Mouse (Mus musculus) kidney, embryonic 15.5 days (tissue): ENCODE data around the gene Gm5105. TPM values are rescaled to one million over a fixed set of nuclear protein-coding genes. Genes with fewer than 3 reads are reported as not detected.
A peak's percentile ranks its signal among the peaks of the same experiment; 100 is the strongest.

Source experiments
- ATAC-seq: fragments of 200-750 bp; cut with Nextera tagmentation; replicated peaks from 2 replicates; pipeline ENCODE4 v1.8.0; 2017; ENCODE audit warnings: moderate TSS enrichment; ENCODE audit not compliant: low FRiP score
- H3K27ac ChIP-seq: fragments of 300-500 bp; sonication (generic); 2 replicates; pipeline ENCODE4 v1.5.1; 2015; ENCODE audit warnings: mild to moderate bottlenecking, inconsistent platforms
- H3K27me3 ChIP-seq: fragments of 300-500 bp; sonication (generic); 2 replicates; pipeline ENCODE4 v1.6.1; 2015; ENCODE audit warnings: inconsistent platforms
- H3K36me3 ChIP-seq: fragments of 300-500 bp; sonication (generic); 2 replicates; pipeline ENCODE4 v1.6.1; 2015; ENCODE audit warnings: inconsistent platforms
- H3K4me1 ChIP-seq: fragments of 300-500 bp; sonication (generic); 2 replicates; pipeline ENCODE4 v1.6.1; 2015; ENCODE audit warnings: inconsistent platforms
- H3K4me2 ChIP-seq: fragments of 300-500 bp; sonication (generic); 2 replicates; pipeline ENCODE4 v1.6.1; 2015; ENCODE audit warnings: moderate library complexity, mild to moderate bottlenecking, inconsistent platforms
- H3K4me3 ChIP-seq: fragments of 300-500 bp; sonication (generic); replicated peaks from 2 replicates; pipeline ENCODE4 v1.5.1; 2015; ENCODE audit warnings: mild to moderate bottlenecking, inconsistent platforms
- H3K9ac ChIP-seq: fragments of 300-500 bp; sonication (generic); 2 replicates; pipeline ENCODE4 v1.6.1; 2015; ENCODE audit warnings: mild to moderate bottlenecking, inconsistent platforms
- H3K9me3 ChIP-seq: fragments of 300-500 bp; sonication (generic); replicated peaks from 2 replicates; pipeline ENCODE4 v1.6.1; 2016; ENCODE audit warnings: inconsistent platforms
- WGBS: fragments of 180-500 bp; shearing (Covaris S2); methylation state at CpG from one replicate; pipeline ENCODE4 v1.1.7; 2015; ENCODE audit warnings: mixed read lengths; 5-methylcytosine and 5-hydroxymethylcytosine counted together
- polyA plus RNA-seq: library from polyadenylated mRNA; unstranded; fragments of >200 nt; fragmentation: Nextera tagmentation; extraction: Ambion mirVana; gene quantifications from 2 replicates; pipeline ENCODE4 v1.2.1, GENCODE M21; 2015

The Gm5105 gene
- polyA plus RNA-seq, 1 experiment from 2014 or later, result not detected

GRCm38 (mm10) chr3:138083896-138084295 is 16.7 kb upstream of the Gm5105 start:
- no peak overlapping the region for H3K4me3 ChIP-seq
- H3K27ac ChIP-seq, result no peak overlapping the region
- H3K4me2 ChIP-seq, result no peak overlapping the region
- no peaks in the 10 kb centered on the region for H3K27me3 ChIP-seq
- ATAC-seq, result no peak
- no peaks in the 10 kb centered on the region for H3K9me3 ChIP-seq
- WGBS, result 93% methylated on average over 4 of the region's 4 CpGs
- no peaks in the 10 kb centered on the region for H3K4me1 ChIP-seq
- no peaks in the 10 kb centered on the region for H3K36me3 ChIP-seq
- H3K9ac ChIP-seq, result no peak overlapping the region

GRCm38 (mm10) chr3:138083073-138083637 is 16.0 kb upstream of the Gm5105 start:
- H3K27me3 ChIP-seq, result no peaks in the 10 kb centered on the region
- no peak for ATAC-seq
- H3K36me3 ChIP-seq, result no peaks in the 10 kb centered on the region
- WGBS, result 87% methylated on average over 1 of the region's 1 CpGs
- H3K9ac ChIP-seq, result no peak overlapping the region
- no peaks in the 10 kb centered on the region for H3K4me1 ChIP-seq
- H3K4me2 ChIP-seq, result no peak overlapping the region
- no peaks in the 10 kb centered on the region for H3K9me3 ChIP-seq
- H3K4me3 ChIP-seq, result no peak overlapping the region
- H3K27ac ChIP-seq, result no peak overlapping the region

- WGBS, result 71% methylated on average over 1 of the region's 1 CpGs
- H3K9ac ChIP-seq, result no peak overlapping the region
These were observed 11.5 kb upstream of the Gm5105 start for GRCm38 (mm10) chr3:138078701-138079100.

GRCm38 (mm10) chr3:138077476-138078340 is 10.5 kb upstream of the Gm5105 start:
- 79% methylated on average over 11 of the region's 11 CpGs for WGBS
- H3K9ac ChIP-seq, result no peak overlapping the region
- no peak overlapping the region for H3K27ac ChIP-seq
- no peaks in the 10 kb centered on the region for H3K27me3 ChIP-seq
- no peak overlapping the region for H3K4me2 ChIP-seq
- H3K9me3 ChIP-seq, result no peaks in the 10 kb centered on the region
- no peaks in the 10 kb centered on the region for H3K36me3 ChIP-seq
- ATAC-seq, result no peak
- no peaks in the 10 kb centered on the region for H3K4me1 ChIP-seq
- no peak overlapping the region for H3K4me3 ChIP-seq

More at GRCm38 (mm10) chr3:138078701-138079100, 11.5 kb upstream of the Gm5105 start:
- Histone ChIP-seq H3K27ac (no peak overlapping the region), H3K4me3 (no peak overlapping the region), H3K4me2 (no peak overlapping the region), H3K9me3 (no peaks in the 10 kb centered on the region), H3K36me3 (no peaks in the 10 kb centered on the region), H3K27me3 (no peaks in the 10 kb centered on the region), H3K4me1 (no peaks in the 10 kb centered on the region)
- ATAC-seq, result no peak

- ATAC-seq, result no peak
- H3K4me3 ChIP-seq, result no peak overlapping the region
- no peak overlapping the region for H3K9ac ChIP-seq
These were observed 8.0 kb upstream of the Gm5105 start for GRCm38 (mm10) chr3:138075209-138075608.

DNA sequence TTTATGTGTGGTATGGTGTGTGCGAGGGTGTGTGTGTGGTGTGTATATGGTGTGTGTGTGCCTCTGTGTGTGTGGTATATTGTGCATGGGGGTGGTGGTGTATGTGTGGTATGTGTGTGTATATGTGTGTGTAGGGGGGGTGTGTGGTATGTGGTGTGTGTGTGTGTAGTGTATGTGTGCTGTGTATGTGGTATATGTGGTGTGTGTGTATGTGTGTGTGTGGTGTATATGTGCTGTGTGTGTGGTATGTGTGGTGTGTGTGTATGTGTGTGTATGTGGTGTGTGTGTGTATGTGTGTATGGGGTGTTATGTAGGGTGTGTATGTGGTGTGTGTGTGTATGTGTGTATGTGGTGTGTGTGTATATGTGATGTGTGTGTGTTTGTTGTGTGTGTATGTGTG is 7.0 kb upstream of the Gm5105 start:
- Histone ChIP-seq H3K4me2 (no peak overlapping the region), H3K36me3 (no peaks in the 10 kb centered on the region), H3K9ac (no peak overlapping the region), H3K4me3 (no peak overlapping the region), H3K27ac (no peak overlapping the region), H3K9me3 (no peaks in the 10 kb centered on the region), H3K4me1 (peaks cover 8% of the 10 kb centered on the region), H3K27me3 (no peaks in the 10 kb centered on the region)
- ATAC-seq, result no peak
- WGBS, result 95% methylated on average over 1 of the region's 1 CpGs

More at GRCm38 (mm10) chr3:138075209-138075608, 8.0 kb upstream of the Gm5105 start:
- WGBS, result 81% methylated on average over 8 of the region's 8 CpGs
- Histone ChIP-seq H3K27me3 (no peaks in the 10 kb centered on the region), H3K4me1 (peaks cover 4% of the 10 kb centered on the region), H3K9me3 (no peaks in the 10 kb centered on the region), H3K36me3 (no peaks in the 10 kb centered on the region), H3K27ac (no peak overlapping the region), H3K4me2 (no peak overlapping the region)

GRCm38 (mm10) chr3:138071476-138072073 is 4.4 kb upstream of the Gm5105 start:
- Histone ChIP-seq H3K27me3 (peaks cover 11% of the 10 kb centered on the region), H3K27ac (no peak overlapping the region), H3K9ac (no peak overlapping the region), H3K9me3 (no peaks in the 10 kb centered on the region), H3K4me1 (peaks cover 14% of the 10 kb centered on the region), H3K4me3 (no peak overlapping the region), H3K4me2 (no peak overlapping the region), H3K36me3 (no peaks in the 10 kb centered on the region)
- ATAC-seq, result no peak
- WGBS, result 79% methylated on average over 10 of the region's 10 CpGs

DNA sequence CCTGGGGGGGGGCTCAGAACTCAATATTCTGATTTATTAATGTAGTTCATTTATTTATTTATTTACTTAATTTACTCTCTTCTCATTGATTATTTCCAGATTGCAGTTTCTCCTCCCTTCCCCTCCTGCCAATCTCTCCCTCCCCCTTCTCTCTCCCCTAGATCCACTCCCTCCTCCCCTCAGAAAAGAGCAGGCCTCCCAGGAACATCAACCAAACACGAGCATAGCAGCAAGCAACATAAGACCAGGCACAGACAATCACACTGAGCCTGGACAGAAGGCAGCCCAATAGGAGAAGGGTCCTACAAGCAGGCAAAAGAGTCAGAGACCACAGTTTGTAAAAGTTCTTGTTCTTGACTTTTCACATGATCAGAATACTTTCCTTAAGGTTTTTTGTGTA is 3.8 kb upstream of the Gm5105 start:
- H3K9me3 ChIP-seq, result no peaks in the 10 kb centered on the region
- WGBS, result 14% methylated on average over 1 of the region's 1 CpGs
- H3K27ac ChIP-seq, result no peak overlapping the region
- peaks cover 20% of the 10 kb centered on the region for H3K4me1 ChIP-seq
- H3K9ac ChIP-seq, result no peak overlapping the region
- H3K36me3 ChIP-seq, result no peaks in the 10 kb centered on the region
- ATAC-seq, result no peak
- peaks cover 11% of the 10 kb centered on the region for H3K27me3 ChIP-seq
- no peak overlapping the region for H3K4me3 ChIP-seq
- H3K4me2 ChIP-seq, result no peak overlapping the region

DNA sequence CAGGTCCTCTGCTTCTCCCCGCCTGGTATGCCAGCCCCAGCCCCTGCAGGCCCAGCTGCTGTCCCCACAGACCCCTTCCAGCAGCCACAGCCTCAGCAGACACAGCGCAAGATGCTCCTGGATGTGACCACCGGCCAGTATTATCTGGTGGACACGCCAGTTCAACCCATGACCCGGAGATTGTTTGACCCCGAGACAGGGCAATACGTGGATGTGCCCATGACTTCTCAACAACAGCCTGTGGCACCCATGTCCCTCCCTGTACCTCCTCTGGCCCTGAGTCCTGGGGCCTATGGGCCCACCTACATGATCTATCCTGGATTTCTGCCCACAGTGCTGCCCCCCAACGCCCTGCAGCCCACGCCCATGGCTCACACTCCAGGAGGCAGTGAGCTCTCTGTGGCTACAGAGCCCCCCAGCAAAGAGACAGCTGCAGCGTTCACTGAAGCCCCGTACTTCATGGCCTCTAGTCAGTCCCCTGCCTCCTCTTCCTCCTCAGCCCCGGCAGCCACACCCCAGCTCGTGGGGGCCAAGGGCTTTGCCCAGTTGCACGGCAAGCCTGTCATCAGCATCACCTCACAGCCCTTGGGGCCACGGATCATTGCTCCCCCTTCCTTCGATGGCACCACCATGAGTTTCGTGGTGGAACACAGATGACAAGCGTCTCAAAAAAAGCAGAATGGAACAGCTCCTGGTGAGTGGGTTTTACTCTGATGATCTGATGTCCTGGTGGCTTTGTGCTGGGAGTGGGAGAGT is 2.7 kb upstream of the Gm5105 start:
- 72% methylated on average over 18 of the region's 18 CpGs for WGBS
- no peak overlapping the region for H3K9ac ChIP-seq
- no peak overlapping the region for H3K4me2 ChIP-seq
- H3K27ac ChIP-seq, result 0 out of 2 replicates have a peak overlapping the region, but pooled peaks have one; percentile 6
- H3K27me3 ChIP-seq, result peaks cover 11% of the 10 kb centered on the region
- no peaks in the 10 kb centered on the region for H3K9me3 ChIP-seq
- ATAC-seq, result no peak
- H3K4me1 ChIP-seq, result peaks cover 30% of the 10 kb centered on the region
- no peak overlapping the region for H3K4me3 ChIP-seq
- no peaks in the 10 kb centered on the region for H3K36me3 ChIP-seq

DNA sequence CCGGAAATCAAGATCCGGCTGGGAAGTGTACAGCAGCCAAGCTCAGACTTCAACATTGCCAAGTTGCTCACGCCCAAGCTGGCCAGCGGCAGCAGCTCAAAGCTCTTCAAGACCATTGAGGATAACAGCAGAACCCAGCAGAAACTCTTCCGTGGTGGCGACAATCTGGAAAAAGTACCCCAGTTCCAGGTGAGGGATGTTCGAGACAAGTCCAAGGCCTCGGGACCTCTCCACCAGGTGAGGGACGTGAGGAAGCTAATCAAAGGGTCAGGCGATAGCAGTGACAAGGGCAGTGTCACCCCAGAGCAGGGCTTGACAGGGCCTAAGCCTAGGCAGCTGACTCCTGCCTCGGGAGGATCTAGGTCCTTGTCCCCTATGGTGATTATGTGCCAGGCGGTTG is 915 bp upstream of the Gm5105 start:
- peaks cover 11% of the 10 kb centered on the region for H3K27me3 ChIP-seq
- H3K27ac ChIP-seq, result no peak overlapping the region
- no peak overlapping the region for H3K4me2 ChIP-seq
- no peak overlapping the region for H3K4me3 ChIP-seq
- H3K36me3 ChIP-seq, result no peaks in the 10 kb centered on the region
- WGBS, result 96% methylated on average over 12 of the region's 12 CpGs
- no peak for ATAC-seq
- no peaks in the 10 kb centered on the region for H3K9me3 ChIP-seq
- H3K4me1 ChIP-seq, result peaks cover 45% of the 10 kb centered on the region
- H3K9ac ChIP-seq, result no peak overlapping the region

DNA sequence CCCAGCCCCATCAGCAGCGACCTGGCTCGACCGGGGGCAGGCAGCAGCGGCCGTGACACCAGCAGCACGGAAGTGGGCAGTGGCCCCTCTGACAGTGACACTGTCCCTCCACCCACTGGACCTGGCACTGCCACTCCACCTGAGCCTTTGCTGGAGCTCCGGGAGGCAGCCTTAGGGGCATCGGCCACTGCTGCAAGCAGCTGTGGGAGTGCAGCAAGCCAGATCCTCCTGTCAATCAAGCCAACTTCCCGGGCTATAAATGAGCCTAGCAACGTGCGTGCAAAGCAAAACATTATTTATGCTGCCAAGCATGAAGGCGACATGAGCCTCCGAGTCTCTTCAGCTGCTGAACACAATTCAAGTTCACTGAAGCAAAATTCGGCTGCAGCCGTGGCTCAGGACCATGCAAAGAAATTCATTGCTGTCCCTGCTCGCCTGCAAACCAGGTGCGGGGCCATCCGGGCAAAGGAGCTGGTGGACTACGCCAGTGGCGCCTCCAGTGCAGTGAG is 786 bp downstream of the Gm5105 start:
- H3K27ac ChIP-seq, result peak overlapping the region; percentile 46; the same call in 1 of the 2 replicates
- H3K9ac ChIP-seq, result no peak overlapping the region
- H3K4me2 ChIP-seq, result peak overlapping the region; percentile 61
- H3K4me1 ChIP-seq, result peaks cover 45% of the 10 kb centered on the region
- 29% methylated on average over 20 of the region's 20 CpGs for WGBS
- peak overlapping the region; percentile 25 for H3K4me3 ChIP-seq
- no peaks in the 10 kb centered on the region for H3K9me3 ChIP-seq
- peak; percentile 72 for ATAC-seq
- H3K36me3 ChIP-seq, result no peaks in the 10 kb centered on the region
- H3K27me3 ChIP-seq, result peaks cover 11% of the 10 kb centered on the region
